Mouse (Mus musculus) lung, postnatal 0 days (tissue): ENCODE measurements around the gene C4bp.

ENCODE experiments used
- CTCF ChIP-seq: IDR thresholded peaks from 2 replicates; pipeline ENCODE4 v1.5.1; 2016; ENCODE audit warnings: antibody characterized with exemption, mild to moderate bottlenecking
- EP300 ChIP-seq: IDR thresholded peaks from 2 replicates; pipeline ENCODE4 v1.6.1; 2016; ENCODE audit warnings: antibody characterized with exemption, mild to moderate bottlenecking, control low read depth

DNA sequence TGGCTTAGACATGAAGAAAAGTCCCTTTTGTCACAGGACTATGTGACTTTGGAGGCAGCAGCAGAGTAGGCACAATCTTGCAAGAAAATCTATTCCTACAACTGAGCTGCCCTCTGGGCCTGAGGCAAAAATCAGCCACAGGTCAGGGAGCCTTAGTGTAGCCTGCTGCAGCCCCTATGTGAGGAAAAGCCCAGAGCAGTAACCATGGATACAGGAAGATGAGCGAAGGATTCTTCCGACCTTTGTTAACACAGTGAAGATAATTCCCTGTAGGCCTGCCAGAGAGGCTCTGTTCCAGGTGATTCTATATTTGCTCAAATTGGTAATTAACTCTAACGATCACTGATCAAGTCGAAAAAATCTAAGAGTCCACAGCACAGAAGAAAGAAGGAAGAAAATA lies 17.3 kb downstream of the C4bp start:
- TF ChIP-seq EP300 (no peak), CTCF (no peak)
